Mouse (Mus musculus): ENCODE data around the gene St8sia6. TPM values are rescaled to one million over a fixed set of nuclear protein-coding genes. Genes with fewer than 3 reads are reported as not detected.

Gene St8sia6
- polyA plus RNA-seq, 1 experiment from 2014 or later: 0.29 TPM

- DNase-seq (ENCODE audit: low spot score): no peak
These were observed 26.1 kb downstream of the St8sia6 start for GRCm38 (mm10) chr2:13767532-13768411.

GRCm38 (mm10) chr2:13760366-13760765 lies 33.5 kb downstream of the St8sia6 start:
- peak; percentile 18 for DNase-seq (ENCODE audit: low spot score)

- DNase-seq (ENCODE audit: low spot score): peak; percentile 85
These were observed 36.5 kb downstream of the St8sia6 start for GRCm38 (mm10) chr2:13757412-13757811.

GRCm38 (mm10) chr2:13755733-13756132 lies 38.1 kb downstream of the St8sia6 start:
- DNase-seq (ENCODE audit: low spot score): no peak

- no peak for DNase-seq (ENCODE audit: low spot score)
These were observed 42.2 kb downstream of the St8sia6 start for GRCm38 (mm10) chr2:13751691-13752090.

- no peak for DNase-seq (ENCODE audit: low spot score)
These were observed 43.1 kb downstream of the St8sia6 start for GRCm38 (mm10) chr2:13750777-13751176.

- no peak for DNase-seq (ENCODE audit: low spot score)
These were observed 43.8 kb downstream of the St8sia6 start for GRCm38 (mm10) chr2:13750089-13750488.

- no peak for DNase-seq (ENCODE audit: low spot score)
These were observed 44.7 kb downstream of the St8sia6 start for GRCm38 (mm10) chr2:13749176-13749575.

GRCm38 (mm10) chr2:13747576-13747975 lies 46.3 kb downstream of the St8sia6 start:
- DNase-seq (ENCODE audit: low spot score): no peak

GRCm38 (mm10) chr2:13746023-13746422 lies 47.8 kb downstream of the St8sia6 start:
- DNase-seq (ENCODE audit: low spot score): no peak

- DNase-seq (ENCODE audit: low spot score): no peak
These were observed 55.2 kb downstream of the St8sia6 start for GRCm38 (mm10) chr2:13738704-13739103.

- no peak for DNase-seq (ENCODE audit: low spot score)
These were observed 66.0 kb downstream of the St8sia6 start for GRCm38 (mm10) chr2:13727901-13728300.

- DNase-seq (ENCODE audit: low spot score): no peak
These were observed 68.3 kb downstream of the St8sia6 start for GRCm38 (mm10) chr2:13725592-13725991.

GRCm38 (mm10) chr2:13722241-13722640 lies 71.6 kb downstream of the St8sia6 start:
- DNase-seq (ENCODE audit: low spot score): no peak

GRCm38 (mm10) chr2:13718628-13719185 lies 75.2 kb downstream of the St8sia6 start:
- peak; percentile 54 for DNase-seq (ENCODE audit: low spot score)

GRCm38 (mm10) chr2:13708785-13709184 lies 85.1 kb downstream of the St8sia6 start:
- DNase-seq (ENCODE audit: low spot score): no peak

GRCm38 (mm10) chr2:13697514-13697913 lies 96.3 kb downstream of the St8sia6 start:
- no peak for DNase-seq (ENCODE audit: low spot score)

GRCm38 (mm10) chr2:13694417-13694816 lies 99.4 kb downstream of the St8sia6 start:
- DNase-seq (ENCODE audit: low spot score): no peak

- no peak for DNase-seq (ENCODE audit: low spot score)
These were observed 109.5 kb downstream of the St8sia6 start for GRCm38 (mm10) chr2:13684380-13684779.

GRCm38 (mm10) chr2:13683205-13683570 lies 110.7 kb downstream of the St8sia6 start:
- no peak for DNase-seq (ENCODE audit: low spot score)

GRCm38 (mm10) chr2:13682488-13683204 lies 111.2 kb downstream of the St8sia6 start:
- no peak for DNase-seq (ENCODE audit: low spot score)

- DNase-seq (ENCODE audit: low spot score): peak; percentile 41
These were observed 120.9 kb downstream of the St8sia6 start for GRCm38 (mm10) chr2:13672946-13673345.

Data from thymus, postnatal 0 days (tissue).